Mouse (Mus musculus): ENCODE results near the gene Fam241a. TPM values are rescaled to one million over a fixed set of nuclear protein-coding genes. Genes with fewer than 3 reads are reported as not detected.

Gene Fam241a
- polyA plus RNA-seq, 1 experiment from 2014 or later, result 5.4 TPM

Other genes with a start within 250 kb of the Fam241a start
- gene Alpk1, start 115.8 kb downstream of the Fam241a start, polyA plus RNA-seq (2015; fragmentation: Nextera tagmentation; extraction: Ambion mirVana), result 0.46 and 0.72 TPM in 2 replicates
- 2.8 and 3.8 TPM in 2 replicates for gene Tifa, start 106.5 kb downstream of the Fam241a start, polyA plus RNA-seq (2015; fragmentation: Nextera tagmentation; extraction: Ambion mirVana)
- gene Ap1ar, start 58.8 kb downstream of the Fam241a start, polyA plus RNA-seq (2015; fragmentation: Nextera tagmentation; extraction: Ambion mirVana), result 83.0 and 86.3 TPM in 2 replicates